Mouse (Mus musculus): Measurements from ENCODE around the gene Uvssa. TPM values are rescaled to one million over a fixed set of nuclear protein-coding genes. Genes with fewer than 3 reads are reported as not detected.

Gene Uvssa
- total RNA-seq, 2 experiments from 2014 or later, result 3.2 TPM

DNA sequence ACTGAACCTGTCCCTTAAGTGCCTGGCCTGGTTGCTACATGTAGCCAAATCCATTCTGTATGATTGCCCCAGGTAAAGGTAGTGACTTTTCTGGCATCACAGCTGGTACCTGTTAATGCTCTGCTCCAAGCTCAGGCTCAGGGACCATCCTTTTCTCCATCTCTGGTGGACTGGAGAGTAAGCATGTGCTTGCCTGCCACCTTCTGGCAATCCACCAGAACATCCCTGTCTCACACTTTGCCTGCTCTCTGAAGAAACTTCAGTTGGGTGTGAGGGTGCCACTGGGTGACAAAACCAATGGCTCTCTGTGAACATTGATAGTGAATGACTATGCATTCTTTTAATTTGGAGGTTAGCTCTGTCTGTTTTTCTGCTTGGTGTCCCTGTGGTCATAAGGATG is 7.2 kb upstream of the Uvssa start:
- intact Hi-C loops (cut with DNase I), result loop anchor here (5.0 kb wide), 1 partner anchor 169 kb away; no protein-coding TSS in a partner anchor
- no peak for DNase-seq (ENCODE audit: low spot score)

GRCm38 (mm10) chr5:33371668-33372067 is 6.7 kb upstream of the Uvssa start:
- intact Hi-C loops (cut with DNase I), result loop anchor here (5.0 kb wide), 1 partner anchor 169 kb away; no protein-coding TSS in a partner anchor

DNA sequence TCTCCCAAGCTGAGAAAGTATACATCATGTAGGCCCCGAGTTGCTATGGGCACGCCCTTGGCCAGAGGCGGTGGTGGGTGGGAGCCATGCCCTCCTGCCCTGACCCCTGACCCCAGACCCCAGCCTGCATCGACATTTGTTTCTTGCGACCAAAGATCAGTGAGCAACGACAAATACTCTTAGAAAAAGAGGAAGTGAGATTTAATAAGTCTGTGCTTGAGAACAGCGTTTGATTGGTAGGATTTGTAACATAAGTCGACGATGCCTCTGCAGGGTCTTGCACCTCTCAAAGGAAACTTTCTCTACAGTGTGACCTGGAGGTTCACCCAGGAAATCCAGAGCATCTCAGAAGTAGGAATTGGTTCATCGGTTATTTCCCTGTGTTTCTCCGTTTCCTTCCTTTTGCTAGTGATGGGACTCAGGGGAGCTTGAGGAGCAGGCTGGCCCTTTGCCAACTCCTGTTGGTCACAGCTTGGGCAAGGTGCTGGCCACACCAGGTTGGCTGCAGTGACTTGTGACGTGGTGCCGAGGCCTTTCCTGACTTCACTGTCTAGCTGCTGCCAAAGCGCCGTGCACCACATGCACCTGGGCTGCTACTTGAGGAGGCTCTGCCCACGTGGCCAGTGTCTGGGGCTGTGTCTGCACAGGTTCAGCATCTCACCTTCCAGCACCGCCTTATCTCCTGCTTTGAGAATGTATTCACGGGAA is 5.9 kb upstream of the Uvssa start:
- DNase-seq (ENCODE audit: low spot score), result no peak
- intact Hi-C loops (cut with DNase I), result loop anchor here (5.0 kb wide), 1 partner anchor 170 kb away; no protein-coding TSS in a partner anchor

More at GRCm38 (mm10) chr5:33371668-33372067, 6.7 kb upstream of the Uvssa start:
- no peak for DNase-seq (ENCODE audit: low spot score)

- intact Hi-C loops (cut with DNase I), result no loop called here
- no peak for DNase-seq (ENCODE audit: low spot score)
These were observed 1.2 kb upstream of the Uvssa start for GRCm38 (mm10) chr5:33377176-33377575.

DNA sequence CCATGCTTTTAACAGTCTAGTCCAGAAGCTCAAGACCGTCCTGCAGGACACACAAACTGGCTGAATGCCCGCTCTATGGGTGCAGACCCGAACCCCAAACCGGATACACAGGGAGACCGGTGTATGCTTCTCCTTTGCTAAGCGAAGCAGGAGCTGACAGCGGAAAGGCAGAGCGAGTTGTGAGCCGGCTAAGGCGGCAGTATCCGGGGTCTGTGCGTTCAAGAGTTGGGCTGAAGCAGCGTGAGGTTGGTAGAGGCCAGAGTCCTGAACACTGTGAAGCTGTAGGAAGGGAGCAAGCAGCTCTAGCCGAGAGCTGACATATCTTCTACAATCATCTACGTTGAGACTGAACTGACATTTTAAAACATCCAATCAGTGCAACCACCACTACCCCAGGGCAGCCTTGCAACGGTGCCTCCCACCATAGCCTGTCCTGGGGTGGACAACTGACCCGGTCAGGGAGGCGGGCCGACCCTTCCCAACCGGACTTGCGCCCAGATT is 498 bp upstream of the Uvssa start:
- intact Hi-C loops (cut with DNase I), result loop anchor here (1.0 kb wide), 2 partner anchors 44 to 103 kb away; no protein-coding TSS in a partner anchor
- DNase-seq (ENCODE audit: low spot score), result no peak

GRCm38 (mm10) chr5:33387550-33387949 is 9.2 kb downstream of the Uvssa start:
- no peak for DNase-seq (ENCODE audit: low spot score)
- intact Hi-C loops (cut with DNase I), result no loop called here

- peak; percentile 34 for DNase-seq (ENCODE audit: low spot score)
- intact Hi-C loops (cut with DNase I), result loop anchor here (1.0 to 2.0 kb wide), 4 partner anchors 47 to 195 kb away; no protein-coding TSS in a partner anchor
These were observed 15.5 kb downstream of the Uvssa start for GRCm38 (mm10) chr5:33393803-33394202.

- DNase-seq (ENCODE audit: low spot score), result no peak
- intact Hi-C loops (cut with DNase I), result loop anchor here (2.0 kb wide), 1 partner anchor 147 kb away; no protein-coding TSS in a partner anchor
These were observed 17.3 kb downstream of the Uvssa start for GRCm38 (mm10) chr5:33395693-33396092.

DNA sequence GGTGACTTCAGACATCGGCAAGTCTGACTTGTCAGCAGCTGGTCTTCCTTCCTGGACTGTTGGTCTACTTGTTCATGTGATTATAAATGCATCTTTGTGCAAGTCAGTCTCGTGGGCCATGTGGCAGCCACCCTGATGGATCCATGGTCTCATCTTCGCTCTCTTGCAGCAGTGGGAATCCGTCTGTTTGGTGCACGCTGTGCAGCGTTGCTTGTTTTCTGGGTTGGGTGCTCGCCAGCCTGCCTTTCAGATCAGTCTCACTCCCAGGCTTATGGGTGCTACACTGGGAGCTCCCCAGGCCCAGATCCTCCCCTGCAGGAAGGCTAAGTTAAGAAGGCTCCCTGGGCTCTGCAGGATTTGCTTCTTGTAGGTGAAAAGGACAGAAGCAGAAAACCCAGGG is 18.5 kb downstream of the Uvssa start:
- no peak for DNase-seq (ENCODE audit: low spot score)
- intact Hi-C loops (cut with DNase I), result no loop called here

GRCm38 (mm10) chr5:33400819-33401218 is 22.5 kb downstream of the Uvssa start:
- intact Hi-C loops (cut with DNase I), result no loop called here
- no peak for DNase-seq (ENCODE audit: low spot score)

DNA sequence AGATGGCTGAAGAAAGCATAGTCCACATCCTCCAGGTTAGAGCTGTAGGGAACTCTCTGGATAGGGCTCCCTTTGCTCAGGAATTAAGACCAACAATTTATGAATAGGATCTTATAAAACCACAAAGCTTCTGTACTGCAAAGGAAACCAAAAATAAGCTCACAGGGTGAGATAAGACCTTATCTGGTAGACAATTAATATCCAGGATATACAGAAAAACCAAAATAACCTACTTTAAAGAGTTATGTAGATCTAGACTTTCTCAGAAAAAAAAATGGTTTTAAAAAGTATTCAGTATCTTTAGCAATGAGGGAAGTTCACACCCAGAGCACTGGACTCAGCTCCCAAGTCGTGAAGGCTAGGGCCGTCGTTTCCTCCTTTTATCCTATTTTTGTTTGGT is 42.0 kb downstream of the Uvssa start:
- intact Hi-C loops (cut with DNase I), result no loop called here
- no peak for DNase-seq (ENCODE audit: low spot score)

DNA sequence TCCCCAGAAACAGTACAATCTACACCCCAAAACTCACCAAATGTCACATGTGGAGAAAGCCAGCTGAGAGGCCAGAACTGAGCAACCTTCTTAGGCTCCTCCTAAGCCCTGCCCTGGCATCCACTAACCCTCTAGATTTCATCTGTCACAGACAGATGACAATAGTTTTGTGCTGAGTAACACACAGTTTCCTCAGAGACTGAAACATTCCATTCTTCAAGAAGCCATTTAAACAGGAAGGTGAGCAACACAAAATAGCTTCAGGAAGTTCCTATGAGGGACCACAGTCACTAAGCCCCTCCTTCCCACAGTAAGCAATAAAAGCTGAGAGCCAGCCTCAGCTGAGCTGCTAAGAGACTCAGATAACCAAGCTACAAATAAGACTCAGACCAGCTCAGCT is 49.1 kb downstream of the Uvssa start:
- intact Hi-C loops (cut with DNase I), result no loop called here
- DNase-seq (ENCODE audit: low spot score), result no peak

DNA sequence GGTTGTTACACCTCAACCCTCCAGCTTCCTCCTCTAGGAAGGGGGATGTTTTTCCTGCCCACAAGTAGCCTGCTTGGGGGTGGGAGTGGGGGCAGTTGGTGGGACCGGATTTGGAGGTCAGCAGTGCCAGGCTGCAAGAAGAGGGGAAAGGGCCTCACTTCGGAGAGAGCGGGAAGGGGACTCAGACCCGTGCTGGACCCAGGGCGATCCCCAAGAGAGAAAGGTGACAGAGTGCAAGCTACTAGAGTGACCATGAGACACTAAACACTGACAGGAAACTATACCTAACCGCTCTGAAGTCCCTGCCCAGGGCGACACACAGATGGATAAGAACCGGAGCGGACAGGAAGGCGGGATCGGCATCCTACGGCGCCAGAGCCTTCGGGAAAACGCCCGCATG is 51.8 kb downstream of the Uvssa start:
- no peak for DNase-seq (ENCODE audit: low spot score)
- intact Hi-C loops (cut with DNase I), result no loop called here

GRCm38 (mm10) chr5:33430511-33431172 is 52.3 kb downstream of the Uvssa start:
- no peak for DNase-seq (ENCODE audit: low spot score)
- intact Hi-C loops (cut with DNase I), result no loop called here

GRCm38 (mm10) chr5:33431173-33432005 is 53.0 kb downstream of the Uvssa start:
- intact Hi-C loops (cut with DNase I), result no loop called here
- no peak for DNase-seq (ENCODE audit: low spot score)

GRCm38 (mm10) chr5:33432057-33432935 is 53.9 kb downstream of the Uvssa start:
- intact Hi-C loops (cut with DNase I), result no loop called here
- no peak for DNase-seq (ENCODE audit: low spot score)

GRCm38 (mm10) chr5:33433201-33434138 is 55.1 kb downstream of the Uvssa start, which contains the start of gene Nkx1-1:
TSS of gene Nkx1-1 (minus strand) at chr5:33433976.
- no peak for DNase-seq (ENCODE audit: low spot score)
- intact Hi-C loops (cut with DNase I), result no loop called here

- intact Hi-C loops (cut with DNase I), result no loop called here
- no peak for DNase-seq (ENCODE audit: low spot score)
These were observed 55.9 kb downstream of the Uvssa start for GRCm38 (mm10) chr5:33434141-33434780.

All from heart, postnatal 25 days (tissue).